Mouse (Mus musculus): ENCODE results near the gene Ddx50. TPM values are rescaled to one million over a fixed set of nuclear protein-coding genes. Genes with fewer than 3 reads are reported as not detected.
"Not testable (repeated sequence)": the region's sequence is repeated elsewhere in the genome, so short reads cannot be mapped to it uniquely, and the experiment has no call there.

Ddx50 gene
- total RNA-seq, 4 experiments from 2014 or later: 80.2 to 87.7 (median 86.1) TPM

DNA sequence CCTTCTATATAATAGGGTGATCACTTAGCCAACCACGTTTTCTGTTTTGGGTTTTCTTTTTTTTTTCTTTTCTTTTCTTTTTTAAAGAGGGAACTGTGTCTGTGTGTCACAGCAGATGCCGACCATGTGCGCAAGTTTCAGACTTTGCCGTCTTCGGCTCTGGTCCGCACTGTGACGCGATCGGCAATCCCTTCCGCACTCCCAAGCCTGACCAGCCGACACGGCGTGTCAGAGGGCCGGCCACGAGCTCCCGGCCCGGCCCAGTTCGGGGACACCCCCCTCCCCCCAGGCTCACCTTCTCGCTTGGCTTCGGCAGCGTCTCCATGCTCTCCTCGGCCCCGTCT, 49.2 kb downstream of the Ddx50 start:
- no peak for DNase-seq (ENCODE audit: low spot score in 2 of 2)

DNA sequence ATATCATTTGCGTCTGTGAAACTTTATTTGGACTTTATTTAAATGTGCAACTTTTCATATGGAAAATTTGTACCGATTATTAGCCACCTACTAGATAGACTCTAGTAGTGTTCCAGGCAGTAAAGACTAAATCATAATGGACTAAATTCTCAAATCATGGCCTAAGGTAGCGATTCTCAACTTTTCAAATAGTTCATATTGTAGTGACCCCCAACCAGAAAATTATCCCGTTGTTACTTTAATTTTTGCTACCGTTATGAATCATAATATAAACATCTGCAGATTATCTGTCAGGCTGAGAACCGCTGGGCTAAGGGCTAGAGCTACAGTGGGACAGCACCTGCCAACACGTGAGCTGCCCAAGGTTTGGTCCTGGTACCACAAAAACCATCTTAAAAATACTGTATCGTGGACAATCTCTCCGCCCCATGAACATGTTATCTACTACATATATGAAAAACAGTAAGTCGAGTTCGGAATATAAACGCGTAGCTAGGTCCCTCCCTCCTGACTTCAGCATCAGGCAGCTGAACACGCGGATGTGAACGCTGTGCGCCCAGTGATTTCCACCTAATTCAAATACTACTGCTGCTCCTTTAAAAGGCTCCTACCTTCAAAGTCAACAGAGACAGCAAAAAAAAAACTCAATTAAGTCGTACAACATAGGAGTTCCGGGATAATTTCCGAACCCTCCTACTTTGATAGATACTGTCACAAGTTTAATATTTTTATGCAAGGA, 49.8 kb downstream of the Ddx50 start:
- DNase-seq (ENCODE audit: low spot score in 2 of 2): no peak

DNA sequence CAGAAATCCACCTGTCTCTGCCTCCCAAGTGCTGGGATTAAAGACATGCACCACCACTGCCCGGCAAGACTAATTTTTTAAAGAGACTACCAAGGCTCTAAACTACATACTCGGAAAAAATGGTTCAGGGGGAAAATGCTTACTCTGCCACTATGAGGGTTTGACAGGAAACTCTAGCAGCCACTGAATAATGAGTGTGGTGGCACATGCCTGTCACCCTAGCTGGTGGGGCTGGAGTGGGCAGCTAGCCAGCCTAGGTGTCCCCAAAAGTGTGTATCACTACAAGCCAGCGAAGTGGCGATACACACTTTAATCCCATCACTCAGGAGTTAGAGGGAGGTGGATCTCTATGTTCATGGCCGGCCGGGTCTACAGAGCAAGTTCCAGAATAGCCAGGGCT, 51.0 kb downstream of the Ddx50 start:
- DNase-seq (ENCODE audit: low spot score in 2 of 2): no peak

DNA sequence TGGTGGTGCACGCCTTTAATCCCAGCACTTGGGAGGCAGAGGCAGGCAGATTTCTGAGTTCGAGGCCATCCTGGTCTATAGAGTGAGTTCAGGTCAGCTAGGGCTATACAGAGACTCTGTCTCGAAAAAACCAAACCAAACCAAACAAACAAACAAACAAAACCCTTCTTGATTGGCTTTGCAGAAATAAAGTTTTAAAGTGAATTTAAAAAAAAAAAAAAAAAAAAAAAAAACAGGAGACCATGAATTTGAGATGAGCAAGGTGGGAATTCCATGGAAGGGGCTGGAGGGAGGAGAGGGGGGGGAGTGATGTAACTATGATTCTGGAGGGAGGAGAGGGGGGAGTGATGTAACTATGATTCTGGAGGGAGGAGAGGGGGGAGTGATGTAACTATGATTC, 51.7 kb downstream of the Ddx50 start:
- DNase-seq (ENCODE audit: low spot score in 2 of 2): not testable (repeated sequence)

DNA sequence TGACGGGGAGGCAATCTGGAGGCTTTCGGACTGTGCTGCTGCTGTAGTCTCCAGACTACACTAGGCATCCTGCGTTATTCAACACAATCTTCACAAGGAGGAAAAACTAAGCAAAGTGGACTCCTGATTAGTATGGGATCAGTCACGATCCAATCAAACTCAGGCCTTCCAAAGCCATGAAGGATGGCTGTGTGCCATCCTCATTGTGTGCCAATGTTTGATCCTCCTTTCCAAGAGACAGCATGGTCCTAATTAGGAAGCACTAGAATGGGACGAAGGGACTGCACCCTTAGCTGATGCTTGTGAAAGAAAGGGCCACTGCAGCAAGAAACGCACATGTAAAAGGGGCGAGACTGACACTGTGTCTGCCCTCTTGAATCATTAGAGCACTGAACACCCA, 58.5 kb downstream of the Ddx50 start:
- DNase-seq (ENCODE audit: low spot score in 2 of 2): no peak

DNA sequence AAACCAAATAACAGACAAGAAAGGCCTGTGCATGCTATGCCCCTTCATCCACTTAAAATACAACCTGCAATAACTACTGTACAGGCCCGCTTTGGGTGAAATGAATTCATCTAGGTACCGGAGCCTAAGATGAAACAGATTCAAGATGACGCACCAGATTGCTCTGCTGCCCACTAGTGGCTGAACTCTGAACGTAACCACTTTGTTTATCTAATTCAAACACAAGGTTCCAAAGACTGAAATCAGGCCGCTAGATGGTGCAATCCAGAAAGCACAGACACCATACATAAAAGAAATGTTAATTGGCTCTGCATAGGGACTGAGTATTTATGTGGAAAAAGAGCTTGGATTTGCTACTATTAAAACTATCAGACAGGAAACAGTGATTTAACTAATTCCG, 60.8 kb downstream of the Ddx50 start:
- peak; percentile 70 to 85 for DNase-seq (ENCODE audit: low spot score in 2 of 2)

DNA sequence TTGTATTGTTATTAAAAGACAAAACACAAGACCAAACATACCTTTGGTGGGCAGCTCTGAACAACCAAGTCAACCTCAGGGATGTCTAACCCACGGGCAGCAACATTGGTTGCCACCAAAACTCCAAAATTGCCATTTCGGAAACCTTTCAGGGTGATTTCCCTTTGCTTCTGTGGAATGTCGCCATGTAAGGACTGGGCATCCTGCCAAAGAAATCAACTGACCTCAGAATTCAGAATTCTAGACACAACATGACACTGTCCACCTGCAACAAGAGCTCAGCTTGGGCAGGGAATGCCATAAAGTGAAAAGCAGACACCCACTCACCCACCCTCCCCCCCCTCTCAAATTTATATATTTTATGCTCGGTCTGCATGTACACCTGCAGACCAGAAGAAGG, 62.4 kb downstream of the Ddx50 start:
- no peak for DNase-seq (ENCODE audit: low spot score in 2 of 2)

DNA sequence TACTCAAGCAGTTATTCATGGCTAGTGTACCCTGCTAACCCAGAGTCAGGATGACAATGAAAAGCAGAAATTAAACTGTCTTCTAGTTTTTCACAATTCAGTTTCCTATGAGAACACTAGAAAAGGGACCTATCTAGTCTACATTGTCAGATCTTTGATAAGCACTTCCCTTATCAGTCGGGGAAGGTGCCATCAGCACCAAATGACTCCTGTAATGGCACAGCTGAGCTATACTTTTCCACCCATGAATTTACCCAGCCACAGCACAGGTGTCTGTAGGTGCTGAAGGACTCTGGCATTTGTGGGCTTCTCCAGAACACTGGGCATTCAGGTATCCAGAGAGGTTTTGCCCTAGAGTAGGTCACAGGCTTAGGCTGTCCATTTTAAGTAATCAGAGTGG, 67.8 kb downstream of the Ddx50 start:
- DNase-seq (ENCODE audit: low spot score in 2 of 2): no peak

DNA sequence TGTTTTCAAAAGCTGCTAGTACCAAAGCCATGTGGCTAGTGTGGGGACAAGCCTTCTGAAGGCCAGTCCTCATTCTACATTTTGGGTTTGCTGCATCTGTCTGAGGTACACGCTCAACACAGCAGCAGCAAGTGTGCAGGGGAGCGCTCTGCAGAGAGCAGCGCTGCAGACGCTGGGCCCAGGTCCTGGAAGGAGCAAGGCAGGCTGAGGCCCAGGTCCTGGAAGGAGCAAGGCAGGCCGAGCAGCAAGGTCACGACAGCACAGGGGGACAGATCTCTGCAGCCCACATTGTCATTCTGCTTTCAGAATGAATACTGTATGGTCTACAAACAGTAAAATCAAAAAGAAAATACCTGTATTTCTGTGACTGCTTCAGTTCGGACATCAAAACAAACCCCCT, 68.3 kb downstream of the Ddx50 start:
- no peak for DNase-seq (ENCODE audit: low spot score in 2 of 2)

DNA sequence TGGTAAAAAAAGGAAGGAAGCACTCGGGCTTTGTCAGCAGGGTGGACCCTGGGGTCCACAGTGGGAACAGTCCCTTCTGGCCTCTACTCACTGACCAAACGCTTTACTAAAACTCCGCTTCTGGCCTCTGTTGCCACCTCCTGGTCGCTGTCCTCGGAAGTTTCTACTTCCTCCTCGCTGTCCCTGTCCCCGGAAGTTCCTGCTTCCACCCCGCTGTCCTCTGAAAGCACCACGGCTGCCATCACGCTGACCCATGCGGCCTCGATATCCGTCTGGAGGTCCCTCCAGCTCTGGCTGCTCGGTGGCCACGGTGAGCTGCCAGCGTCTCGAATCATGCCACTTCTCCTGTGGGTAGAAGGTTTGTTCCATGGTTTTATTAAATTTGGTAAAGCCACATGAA, 68.8 kb downstream of the Ddx50 start:
- DNase-seq (ENCODE audit: low spot score in 2 of 2): no peak

DNA sequence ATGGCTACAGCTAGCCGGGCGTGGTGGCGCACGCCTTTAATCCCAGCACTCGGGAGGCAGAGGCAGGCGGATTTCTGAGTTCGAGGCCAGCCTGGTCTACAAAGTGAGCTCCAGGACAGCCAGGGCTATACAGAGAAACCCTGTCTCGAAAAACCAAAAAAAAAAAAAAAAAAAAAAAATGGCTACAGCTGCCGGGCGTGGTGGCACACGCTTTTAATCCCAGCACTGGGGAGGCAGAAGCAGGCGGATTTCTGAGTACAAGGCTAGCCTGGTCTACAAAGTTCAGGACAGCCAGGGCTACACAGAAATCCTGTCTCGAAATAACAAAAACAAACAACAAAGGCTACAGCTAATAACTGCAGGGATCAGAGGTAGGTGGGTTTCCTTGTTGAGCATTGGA, 71.9 kb downstream of the Ddx50 start:
- not testable (repeated sequence) for DNase-seq (ENCODE audit: low spot score in 2 of 2)

DNA sequence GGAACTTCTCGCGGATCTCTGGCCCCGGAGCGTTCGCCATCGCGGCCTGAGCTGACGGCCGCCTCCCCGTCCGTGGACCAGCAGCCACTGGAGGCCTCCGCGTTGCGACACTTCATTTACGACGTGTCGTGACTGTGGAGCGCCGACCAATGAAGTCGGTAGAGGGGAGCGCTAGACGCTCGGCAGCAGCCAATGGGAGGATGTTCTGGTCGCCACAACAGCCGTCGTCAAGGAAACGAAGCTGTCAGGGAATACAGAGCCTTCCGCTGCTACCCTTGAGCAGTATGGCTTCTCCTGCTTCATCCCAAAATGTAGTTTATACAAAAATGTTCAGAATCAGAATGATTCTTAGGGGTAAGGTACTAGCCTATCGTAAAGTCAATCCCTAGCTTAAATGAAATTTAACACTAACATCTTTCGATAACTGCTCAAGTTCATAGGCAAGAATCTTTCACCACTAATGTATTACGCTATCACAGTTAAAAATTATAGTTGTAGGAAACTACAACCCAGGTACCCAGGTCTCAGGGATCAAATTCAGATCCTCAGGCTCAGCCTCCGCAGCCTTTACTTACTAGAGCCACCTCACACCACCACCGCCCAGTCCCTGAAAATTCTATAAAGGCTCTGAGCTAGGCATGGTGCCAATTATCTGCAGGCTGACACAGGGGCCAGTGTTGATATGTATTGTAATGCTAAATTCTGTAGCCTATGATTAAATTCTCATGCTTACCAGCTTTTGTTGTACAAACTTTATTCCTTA, 72.5 kb downstream of the Ddx50 start, which contains the start of gene Kif1bp:
Gene Kif1bp (minus strand): TSS at position 120 of the 763 bp plus-strand sequence.
- DNase-seq (ENCODE audit: low spot score in 2 of 2): peak; percentile 92 to 99

DNA sequence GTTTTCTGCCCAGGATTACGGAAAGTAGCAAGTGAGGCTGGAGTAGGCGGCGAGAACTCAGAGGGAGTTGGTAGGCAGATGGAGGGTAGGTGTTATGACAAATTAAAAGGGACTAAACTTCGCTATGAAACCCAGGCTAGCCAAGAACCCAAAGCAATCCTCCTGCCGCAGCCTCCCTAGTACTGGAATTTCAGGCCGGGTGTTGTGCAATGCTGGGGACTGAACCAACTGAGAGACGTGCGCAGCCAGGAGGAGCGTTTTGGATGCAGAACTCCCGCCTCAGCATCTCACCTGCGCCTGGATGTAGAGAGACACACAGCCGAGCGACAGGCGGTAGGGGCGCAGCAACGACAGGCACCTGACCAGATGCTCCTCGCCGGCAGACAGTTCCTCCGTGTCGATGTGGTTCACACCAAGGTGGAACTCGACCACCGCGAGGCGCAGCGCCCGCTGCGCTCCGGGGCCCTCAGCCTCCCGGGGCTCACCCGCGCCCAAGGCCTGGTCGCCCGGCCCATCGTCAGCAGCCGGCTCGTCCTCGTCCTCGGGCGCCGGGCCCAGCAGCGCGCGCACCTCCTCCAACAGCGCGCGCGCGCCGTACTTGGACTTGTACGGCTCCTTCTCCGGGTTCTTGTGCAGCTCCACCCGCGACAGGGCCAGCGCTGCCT, 73.2 kb downstream of the Ddx50 start:
- DNase-seq (ENCODE audit: low spot score in 2 of 2): peak in 1 of 2 experiments; percentile 39

DNA sequence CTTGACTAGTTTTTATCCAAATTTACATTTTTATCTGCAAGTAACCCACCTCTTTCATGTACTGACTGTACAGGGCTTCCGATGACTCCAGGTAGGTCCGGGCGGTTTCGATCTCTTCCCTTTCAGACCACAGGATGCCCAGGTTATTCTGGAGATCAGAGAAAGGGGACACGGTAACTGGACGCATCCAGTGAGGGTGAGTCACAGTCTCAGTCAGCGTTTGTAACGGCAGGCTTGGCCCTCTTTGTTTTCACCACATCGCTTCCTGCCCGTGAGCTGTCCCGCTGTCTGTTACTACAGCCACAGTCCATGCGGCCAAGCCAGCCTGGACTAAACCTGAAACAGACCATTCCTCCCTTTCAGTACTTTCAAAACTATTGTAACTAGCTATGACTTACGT, 76.0 kb downstream of the Ddx50 start:
- DNase-seq (ENCODE audit: low spot score in 2 of 2): no peak

DNA sequence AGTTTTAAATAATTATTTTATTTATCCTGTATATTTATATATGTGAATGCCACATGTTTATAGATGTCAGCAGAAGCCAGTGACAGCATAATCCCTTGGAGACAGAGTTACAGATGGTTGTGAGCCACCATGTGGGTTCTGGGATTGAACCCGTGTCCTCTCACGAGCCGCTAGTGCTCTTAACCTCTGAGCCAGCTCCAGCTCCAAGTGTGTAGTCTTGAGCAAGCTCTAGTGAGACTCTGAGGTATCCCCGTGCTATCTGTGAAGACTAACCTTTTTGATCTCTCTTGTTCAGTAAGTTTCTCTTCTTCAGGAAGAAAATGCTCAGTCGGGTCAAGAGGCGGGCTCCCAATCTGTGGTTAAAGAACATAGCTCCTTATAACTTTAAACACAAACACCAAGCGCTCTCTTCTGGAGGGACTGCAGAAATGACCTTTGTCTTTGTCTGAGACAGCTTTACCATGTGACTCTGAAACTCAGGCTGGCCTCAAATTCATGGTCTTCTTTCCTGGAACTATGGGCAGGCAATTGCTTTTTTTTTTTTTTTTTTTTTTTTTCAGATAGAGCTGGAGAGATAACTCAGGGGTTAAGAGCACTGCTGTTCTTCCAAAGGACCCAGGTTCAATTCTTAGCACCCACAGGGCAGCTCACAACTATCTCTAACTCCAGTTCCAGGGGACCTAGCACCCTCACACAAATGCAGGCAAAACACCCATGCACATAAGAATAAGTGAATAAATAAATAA, 80.7 kb downstream of the Ddx50 start:
- no peak for DNase-seq (ENCODE audit: low spot score in 2 of 2)

DNA sequence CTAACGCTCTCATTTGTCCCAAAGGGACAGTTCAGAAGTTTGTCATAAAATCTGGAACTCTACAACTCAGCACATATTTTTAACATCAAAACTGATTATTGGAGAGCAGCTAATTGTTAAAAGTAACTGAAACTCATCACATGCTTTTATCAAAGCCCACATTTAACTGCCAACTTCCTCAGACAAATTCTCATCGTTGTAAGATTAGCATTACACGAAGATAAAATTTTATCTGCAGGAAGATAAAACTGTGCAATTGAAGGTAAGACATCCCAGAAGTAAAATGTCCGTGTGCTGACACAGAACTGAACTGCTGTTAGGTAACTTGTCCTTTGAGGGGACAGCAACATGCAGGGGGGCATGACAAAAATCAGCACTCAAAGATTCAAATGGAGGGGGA, 82.2 kb downstream of the Ddx50 start:
- DNase-seq (ENCODE audit: low spot score in 2 of 2): no peak

Small RNA genes within 50 kb of the gene (microRNA-seq; reads per million reads assigned to microRNA genes)
- 0 reads per million in 2 experiments for gene Mir7215

Other genes with a start within 250 kb of the Ddx50 start
- gene Hkdc1, start 228.7 kb downstream of the Ddx50 start, total RNA-seq (2022): 10 to 100 TPM in 1 of 4 experiments, 1 to 10 TPM in 3; 5.8 to 10.4 (median 7.2) TPM
- gene 4930507D05Rik, start 201.7 kb downstream of the Ddx50 start, total RNA-seq (2022): 1 to 10 TPM in 2 of 4 experiments, under 1 TPM in 2; 0.81 to 1.8 (median 1.0) TPM
- 10 to 100 TPM; 23.0 to 33.5 (median 27.6) TPM for gene Supv3l1, start 201.5 kb downstream of the Ddx50 start, total RNA-seq (2022)
- gene Vps26a, start 164.4 kb downstream of the Ddx50 start, total RNA-seq (2022): 10 to 100 TPM; 47.3 to 54.9 (median 51.6) TPM
- gene Srgn, start 123.8 kb downstream of the Ddx50 start, total RNA-seq (2022): 10 to 100 TPM in 2 of 4 experiments, 1 to 10 TPM in 2; 7.4 to 18.7 (median 11.6) TPM
- gene Kif1bp, start 72.8 kb downstream of the Ddx50 start, total RNA-seq (2022): 100 to 1,000 TPM; 161 to 183 (median 170) TPM
- gene Ddx21, start 48.9 kb downstream of the Ddx50 start, total RNA-seq (2022): 10 to 100 TPM; 18.6 to 21.8 (median 19.5) TPM
- 1 to 10 TPM; 2.7 to 6.4 (median 4.4) TPM for gene Stox1, start 74.9 kb upstream of the Ddx50 start, total RNA-seq (2022)
- gene Ccar1, start 141.1 kb upstream of the Ddx50 start, total RNA-seq (2022): 10 to 100 TPM; 43.2 to 52.6 (median 45.4) TPM

All from left cerebral cortex, adult 8-10 months (tissue).